Mouse (Mus musculus) testis, adult 2 months (tissue): ENCODE data around the gene Mxi1.

Experiments used
- CTCF ChIP-seq: fragments of 200-500 bp; IDR thresholded peaks from 2 replicates; pipeline ENCODE4 v1.5.1; 2012; ENCODE audit warnings: low read depth, mild to moderate bottlenecking, inconsistent platforms, low read length, moderate library complexity; ENCODE audit not compliant: control insufficient read depth, insufficient read depth, insufficient replicate concordance
- POLR2A ChIP-seq: fragments of 200-500 bp; IDR thresholded peaks from 2 replicates; pipeline ENCODE4 v1.6.1; 2012; ENCODE audit warnings: low read depth, mild to moderate bottlenecking, inconsistent platforms, low read length, moderate library complexity; ENCODE audit not compliant: control insufficient read depth

DNA sequence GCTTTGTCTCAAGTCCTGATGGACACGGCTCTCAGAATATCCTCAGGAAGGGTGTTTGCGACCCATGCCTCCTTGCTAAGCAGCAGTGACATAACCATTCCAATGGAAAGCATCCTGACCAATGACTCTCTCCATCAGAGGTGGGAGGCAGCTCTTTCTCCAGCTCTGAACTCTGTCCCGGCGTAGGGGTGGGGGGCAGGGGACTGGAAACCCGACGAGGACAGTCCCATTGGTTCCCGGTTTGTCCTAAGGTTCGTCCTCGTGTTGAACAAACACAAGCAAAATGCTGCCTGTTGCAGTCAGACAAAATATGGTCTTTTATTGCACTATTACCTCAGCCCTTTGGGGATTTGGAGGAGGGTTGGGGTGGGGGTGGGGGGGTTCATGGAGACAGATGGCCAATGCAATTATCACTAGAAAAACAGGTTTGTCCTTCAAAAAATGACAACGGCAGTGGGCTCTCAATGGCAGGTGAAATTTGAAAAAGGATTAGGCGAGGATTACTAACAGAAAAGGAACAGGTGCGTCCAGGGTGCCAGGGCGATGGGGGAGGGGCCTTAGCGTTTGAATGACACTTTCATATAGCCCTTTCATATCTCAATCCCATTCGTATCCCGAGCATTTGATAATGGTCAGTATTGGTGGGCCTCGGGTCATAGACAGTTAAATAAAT is 11.0 kb upstream of the Mxi1 start:
- TF ChIP-seq CTCF, result no peak
- TF ChIP-seq POLR2A, result no peak
